Mouse (Mus musculus) duodenum, adult 2 months (tissue): ENCODE results near the gene Stx7. TPM values are rescaled to one million over a fixed set of nuclear protein-coding genes. Genes with fewer than 3 reads are reported as not detected.

ENCODE experiments used
- polyA plus RNA-seq: library from polyadenylated mRNA; depleted of rRNA; stranded (reverse); fragments of >200 nt; gene quantifications from 2 replicates; pipeline ENCODE4 v1.2.3, GENCODE M21; 2012; ENCODE audit warnings: low replicate concordance; rRNA removed

Gene Stx7
- polyA plus RNA-seq, result 33.6 and 42.2 TPM in 2 replicates

GRCm38 (mm10) chr10:24149135-24149781 is at the start of gene Stx7:
Stx7 (plus strand) TSS chr10:24149302.

DNA sequence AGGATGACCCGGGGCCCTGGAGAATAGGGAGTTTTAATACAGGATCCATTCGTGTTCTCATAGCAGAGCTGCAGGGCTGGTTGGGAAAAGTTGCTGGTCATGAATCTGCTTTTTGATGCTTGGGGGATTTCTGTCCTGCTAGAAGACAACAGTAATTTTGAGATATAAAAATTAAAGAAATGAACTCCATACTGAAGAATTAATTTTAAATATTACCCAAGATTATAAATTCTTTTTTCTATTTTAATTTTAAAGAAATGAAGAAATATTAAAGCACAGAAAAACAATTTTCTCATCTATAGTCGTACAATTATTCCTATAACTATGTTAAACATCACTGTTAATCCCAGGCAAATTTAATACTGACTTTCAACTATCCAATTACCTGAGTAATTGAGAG is 47.3 kb upstream of the Stx7 start, which contains the start of gene Taar8c:
Gene Taar8c (minus strand): TSS at position 101 of the 400 bp plus-strand sequence.

GRCm38 (mm10) chr10:24109434-24109833 is 39.7 kb upstream of the Stx7 start, which contains the start of gene Taar9:
Taar9 (minus strand) TSS chr10:24109534.

DNA sequence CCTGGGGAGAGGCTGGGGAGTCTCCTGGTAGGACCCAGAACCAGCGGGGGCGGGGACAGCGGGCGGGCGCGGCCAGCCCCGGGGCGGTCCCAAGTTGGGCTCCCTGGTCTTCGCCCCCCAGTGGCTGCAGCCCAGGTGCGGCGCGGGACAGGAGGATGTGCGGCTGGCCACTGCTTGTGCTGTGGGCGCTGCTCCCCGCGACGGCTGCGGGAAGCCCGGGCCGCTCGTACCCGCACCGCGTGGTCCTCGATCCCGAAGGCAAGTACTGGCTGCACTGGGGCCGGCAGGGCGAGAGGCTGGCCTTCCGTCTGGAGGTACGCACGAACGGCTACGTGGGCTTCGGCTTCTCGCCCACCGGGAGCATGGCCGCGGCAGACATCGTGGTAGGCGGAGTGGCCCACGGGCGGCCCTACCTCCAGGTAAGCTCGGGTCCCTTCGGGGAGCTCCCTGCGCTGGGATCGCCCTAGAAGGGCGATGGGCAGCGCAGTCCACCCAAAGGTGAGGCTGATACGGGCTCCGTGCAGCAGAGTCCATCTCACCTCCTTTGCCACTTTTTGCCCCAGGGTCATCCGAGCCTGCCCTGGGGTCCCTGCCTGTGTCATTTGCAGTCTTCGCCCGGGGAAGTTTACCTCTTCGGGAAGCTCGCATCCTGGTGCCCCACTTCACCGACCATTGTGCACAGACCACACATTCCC is 74.5 kb downstream of the Stx7 start, which contains the start of gene Moxd1:
Gene Moxd1 (plus strand): TSS at position 69 of the 695 bp plus-strand sequence.

Other genes with a start within 250 kb of the Stx7 start
- gene Taar1, start 228.9 kb upstream of the Stx7 start, polyA plus RNA-seq, result not detected in 2 replicates
- not detected in 2 replicates for gene Taar2, start 210.7 kb upstream of the Stx7 start, polyA plus RNA-seq
- gene Taar3, start 199.7 kb upstream of the Stx7 start, polyA plus RNA-seq, result not detected in 2 replicates
- not detected in 2 replicates for gene Taar4, start 188.8 kb upstream of the Stx7 start, polyA plus RNA-seq
- not detected in 2 replicates for gene Taar5, start 178.6 kb upstream of the Stx7 start, polyA plus RNA-seq
- not detected in 2 replicates for gene Taar6, start 163.7 kb upstream of the Stx7 start, polyA plus RNA-seq
- gene Taar7a, start 155.8 kb upstream of the Stx7 start, polyA plus RNA-seq, result not detected in 2 replicates
- gene Taar7b, start 149.4 kb upstream of the Stx7 start, polyA plus RNA-seq, result not detected in 2 replicates
- not detected in 2 replicates for gene Taar7d, start 122.1 kb upstream of the Stx7 start, polyA plus RNA-seq
- not detected in 2 replicates for gene Taar7e, start 111.7 kb upstream of the Stx7 start, polyA plus RNA-seq
- gene Taar7f, start 99.8 kb upstream of the Stx7 start, polyA plus RNA-seq, result not detected in 2 replicates
- not detected in 2 replicates for gene Taar8a, start 72.8 kb upstream of the Stx7 start, polyA plus RNA-seq
- 0.11 TPM in 1 of 2 replicates, not detected in the other for gene Taar8b, start 57.0 kb upstream of the Stx7 start, polyA plus RNA-seq
- gene Taar8c, start 47.4 kb upstream of the Stx7 start, polyA plus RNA-seq, result 0.22 TPM in 1 of 2 replicates, not detected in the other
- 0.09 TPM in 1 of 2 replicates, not detected in the other for gene Taar9, start 39.8 kb upstream of the Stx7 start, polyA plus RNA-seq
- gene Moxd1, start 74.2 kb downstream of the Stx7 start, polyA plus RNA-seq, result 2.2 and 9.5 TPM in 2 replicates